ENCODE assay signal across 9 mouse cellular contexts in the genomic region with DNA sequence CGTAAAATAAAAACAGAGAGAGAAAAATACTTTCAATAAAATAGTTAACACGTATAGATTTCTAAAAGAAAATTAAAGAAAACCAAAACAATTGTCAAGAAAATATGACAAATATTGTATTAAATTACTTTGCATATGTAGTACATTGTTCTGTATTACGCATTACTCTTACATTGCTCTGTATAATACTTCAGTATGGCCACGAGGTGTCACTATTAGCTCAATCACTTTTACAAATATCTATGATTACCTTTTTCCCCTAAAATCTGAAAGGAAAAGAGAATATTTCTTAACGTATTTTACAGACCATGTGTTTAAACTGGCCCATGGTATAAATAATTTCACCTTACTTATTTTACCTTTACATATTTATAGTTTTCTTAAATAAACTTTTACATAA.
DNase-seq lines count a peak whose midpoint lies in the region; ATAC-seq and TF ChIP-seq lines count a peak whose summit lies in the region.
"Had no signal": no experiment of that assay in that cellular context is flagged by ENCODE, and none has a peak within 500 bp of the region (broad histone marks: within the 10 kb centered on the region; RNA-seq: fewer than 3 reads in every experiment).

No protein-coding gene starts in this region.

- WGBS in hindbrain, embryonic 11.5 days, result 35% methylated on average over 5 of the region's 5 CpGs
- 41% methylated on average over 5 of the region's 5 CpGs for WGBS in hindbrain, embryonic 10.5 days
- WGBS in lung, postnatal 0 days, result 27% methylated on average over 5 of the region's 5 CpGs

- in situ Hi-C loops in CH12.LX (cut with MboI; ENCODE audit: low pct_ligation_motif_present, low pct_unique_long_range_greater_than_20kb, low sequenced_read_pairs), result loop anchor here (25.0 kb wide), 1 partner anchor 514 kb away; no protein-coding TSS in a partner anchor

- no peak for TF ChIP-seq POLR2A in CH12.LX (IDR thresholded peaks at IDR 0.05; ENCODE audit: low read depth, low read length)

- peak; percentile 83 for ATAC-seq in hindbrain, embryonic 11.5 days (ENCODE audit: low FRiP score)
- ATAC-seq in lung, postnatal 0 days, result no peak

- peak; percentile 46 for DNase-seq in hindbrain, embryonic 11.5 days (ENCODE audit: low spot score)
- no peak for DNase-seq in hindbrain, embryonic 10.5 days (ENCODE audit: low spot score)
- DNase-seq in CH12.LX (ENCODE audit: extremely low read depth), result no peak
- peak; percentile 1 for DNase-seq in c-Kit-positive CD71-positive TER-119-negative erythroid progenitor cells, embryonic 14.5 days (ENCODE audit: low read depth)
- peak; percentile 72 for DNase-seq in lung, postnatal 0 days (ENCODE audit: low spot score)
- no peak for DNase-seq in thymus, postnatal 4 days
- no peak for DNase-seq in heart, postnatal 4 days
- DNase-seq in yolk sac, embryonic 10.5 days (ENCODE audit: low spot score), result no peak

- H3K4me3 ChIP-seq in hindbrain, embryonic 11.5 days (ENCODE audit: low read depth, low read length), result no peak overlapping the region
- H3K4me3 ChIP-seq in hindbrain, embryonic 10.5 days, result no peak overlapping the region
- H3K4me3 ChIP-seq in CH12.LX (replicated peaks in 1 of 3; ENCODE audit: low read depth in 2 of 3, low read length in 2 of 3, poor library complexity in 1 of 3), result no peak overlapping the region
- H3K4me3 ChIP-seq in lung, postnatal 0 days (ENCODE audit: low read depth, low read length), result no peak overlapping the region
- H3K4me3 ChIP-seq: liver, embryonic 15.5 days had no signal

- dilution Hi-C loops in CH12.LX (cut with MboI; ENCODE audit: extremely low pct_ligation_motif_present, extremely low pct_unique_long_range_greater_than_20kb, low sequenced_read_pairs), result no loop called here

- H3K36me3 ChIP-seq in hindbrain, embryonic 11.5 days (ENCODE audit: control insufficient read depth, insufficient read depth, low read length), result no peaks in the 10 kb centered on the region
- H3K36me3 ChIP-seq in hindbrain, embryonic 10.5 days, result no peaks in the 10 kb centered on the region
- H3K36me3 ChIP-seq in CH12.LX (replicated peaks in 1 of 2; ENCODE audit: control insufficient read depth in 1 of 2, insufficient read depth in 1 of 2, low read length in 1 of 2), result no peaks in the 10 kb centered on the region
- H3K36me3 ChIP-seq in lung, postnatal 0 days (ENCODE audit: insufficient read depth, low read length), result no peaks in the 10 kb centered on the region
- H3K36me3 ChIP-seq: liver, embryonic 15.5 days had no signal

- no peaks in the 10 kb centered on the region for H3K9me3 ChIP-seq in hindbrain, embryonic 11.5 days (ENCODE audit: control insufficient read depth, low read length)
- H3K9me3 ChIP-seq in hindbrain, embryonic 10.5 days, result no peaks in the 10 kb centered on the region
- peaks cover 17% of the 10 kb centered on the region for H3K9me3 ChIP-seq in CH12.LX (replicated peaks; ENCODE audit: low read length)
- no peaks in the 10 kb centered on the region for H3K9me3 ChIP-seq in lung, postnatal 0 days (ENCODE audit: low read length)
- H3K9me3 ChIP-seq: liver, embryonic 15.5 days had no signal

- no peak for TF ChIP-seq EP300 in CH12.LX (IDR thresholded peaks at IDR 0.05; ENCODE audit: low read length)
- TF ChIP-seq EP300 in lung, postnatal 0 days (IDR thresholded peaks at IDR 0.05), result no peak

- no peak overlapping the region for H3K4me2 ChIP-seq in hindbrain, embryonic 11.5 days (replicated peaks; ENCODE audit: low read depth, low read length)
- no peak overlapping the region for H3K4me2 ChIP-seq in CH12.LX (ENCODE audit: insufficient read depth, low read depth, poor library complexity, severe bottlenecking)
- no peak overlapping the region for H3K4me2 ChIP-seq in lung, postnatal 0 days (replicated peaks; ENCODE audit: low read depth, low read length)
- H3K4me2 ChIP-seq: liver, embryonic 15.5 days had no signal

- TF ChIP-seq RAD21 in CH12.LX (IDR thresholded peaks at IDR 0.05; ENCODE audit: low read depth, low read length), result peak; percentile 38

- TF ChIP-seq CTCF in CH12.LX (conservative IDR thresholded peaks at IDR 0.05 in 1 of 2, IDR thresholded peaks at IDR 0.05 in 1 of 2; ENCODE audit: low read depth in 2 of 2, low read length in 2 of 2), result peak in 1 of 2 experiments; percentile 42; a peak in 2 of 4 replicates
- TF ChIP-seq CTCF in lung, postnatal 0 days (IDR thresholded peaks at IDR 0.05), result peak; percentile 72

- no peaks in the 10 kb centered on the region for H3K27me3 ChIP-seq in hindbrain, embryonic 11.5 days (ENCODE audit: control insufficient read depth, insufficient read depth, low read length)
- H3K27me3 ChIP-seq in hindbrain, embryonic 10.5 days (ENCODE audit: insufficient read depth, poor library complexity, severe bottlenecking), result no peaks in the 10 kb centered on the region
- H3K27me3 ChIP-seq in CH12.LX (replicated peaks), result no peaks in the 10 kb centered on the region
- H3K27me3 ChIP-seq in lung, postnatal 0 days (replicated peaks; ENCODE audit: insufficient read depth, low read length), result no peaks in the 10 kb centered on the region
- H3K27me3 ChIP-seq: liver, embryonic 15.5 days had no signal

- no peak overlapping the region for H3K9ac ChIP-seq in hindbrain, embryonic 11.5 days (ENCODE audit: low read depth, low read length)
- no peak overlapping the region for H3K9ac ChIP-seq in CH12.LX (ENCODE audit: insufficient read depth, low read depth)
- no peak overlapping the region for H3K9ac ChIP-seq in lung, postnatal 0 days (replicated peaks; ENCODE audit: low read depth)
- H3K9ac ChIP-seq: liver, embryonic 15.5 days had no signal

- H3K27ac ChIP-seq in hindbrain, embryonic 11.5 days (ENCODE audit: low read depth, low read length), result no peak overlapping the region
- H3K27ac ChIP-seq in hindbrain, embryonic 10.5 days, result no peak overlapping the region
- H3K27ac ChIP-seq in CH12.LX (ENCODE audit: insufficient read depth, low read depth), result no peak overlapping the region
- no peak overlapping the region for H3K27ac ChIP-seq in lung, postnatal 0 days (ENCODE audit: low read length)
- H3K27ac ChIP-seq: liver, embryonic 15.5 days had no signal

- no peaks in the 10 kb centered on the region for H3K79me2 ChIP-seq in CH12.LX (replicated peaks; ENCODE audit: control insufficient read depth, extremely low read depth, insufficient read depth, poor library complexity, severe bottlenecking)

- no peaks in the 10 kb centered on the region for H3K4me1 ChIP-seq in hindbrain, embryonic 11.5 days (replicated peaks; ENCODE audit: control insufficient read depth, insufficient read depth, low read length)
- H3K4me1 ChIP-seq in hindbrain, embryonic 10.5 days (replicated peaks), result no peaks in the 10 kb centered on the region
- no peaks in the 10 kb centered on the region for H3K4me1 ChIP-seq in CH12.LX (ENCODE audit: control insufficient read depth in 1 of 2, insufficient read depth in 2 of 2)
- no peaks in the 10 kb centered on the region for H3K4me1 ChIP-seq in lung, postnatal 0 days (ENCODE audit: insufficient read depth, low read depth, low read length)
- H3K4me1 ChIP-seq: liver, embryonic 15.5 days had no signal

TF ChIP-seq in CH12.LX, 34 proteins besides CTCF, POLR2A, EP300 and RAD21:
- TF ChIP-seq ZC3H11A (IDR thresholded peaks at IDR 0.05; ENCODE audit: low read depth, low read length), result no peak
- peak; percentile 27; the same call in 1 of the 2 replicates for TF ChIP-seq SMC3 (IDR thresholded peaks at IDR 0.05; ENCODE audit: low read depth, low read length)

Comparison
In these comparisons a context has a peak if more than half of its experiments do, and no peak if none do; other contexts are left out.
1. DNase-seq: peak in hindbrain, embryonic 11.5 days (single experiment), c-Kit-positive CD71-positive TER-119-negative erythroid progenitor cells, embryonic 14.5 days (single experiment) and lung, postnatal 0 days (single experiment); none in hindbrain, embryonic 10.5 days (single experiment), CH12.LX (single experiment), thymus, postnatal 4 days (single experiment), heart, postnatal 4 days (single experiment) and yolk sac, embryonic 10.5 days (single experiment).